Mouse (Mus musculus) midbrain, postnatal 0 days (tissue): ENCODE measurements at regions not wholly inside any gene's neighbourhood (a gene's known extent, or its start where the extent isn't known, plus 50 kb on each side); places are given as distances from the start of the nearest gene placed in this dataset.

Source experiments
- ATAC-seq: fragments of 200-750 bp; cut with Nextera tagmentation; 2 replicates; pipeline ENCODE4 v1.8.0; 2017; ENCODE audit warnings: moderate number of reproducible peaks, mild to moderate bottlenecking, moderate TSS enrichment, moderate library complexity; ENCODE audit not compliant: low FRiP score
- DNase-seq: peaks from one replicate; pipeline ENCODE4 v3.0.0-alpha.2; 2015; ENCODE audit warnings: low spot score
- H3K27ac ChIP-seq: fragments of 300-500 bp; sonication (generic); 2 replicates; pipeline ENCODE4 v1.5.1; 2014; ENCODE audit warnings: low read depth, mild to moderate bottlenecking, low read length, mixed read lengths
- H3K27me3 ChIP-seq: fragments of 300-500 bp; sonication (generic); 2 replicates; pipeline ENCODE4 v1.6.1; 2014; ENCODE audit warnings: low read length, control low read depth, mixed read lengths; ENCODE audit not compliant: insufficient read depth
- H3K36me3 ChIP-seq: fragments of 300-500 bp; sonication (generic); 2 replicates; pipeline ENCODE4 v1.6.1; 2014; ENCODE audit warnings: low read length, control low read depth, mixed read lengths; ENCODE audit not compliant: insufficient read depth
- H3K4me1 ChIP-seq: fragments of 300-500 bp; sonication (generic); 2 replicates; pipeline ENCODE4 v1.6.1; 2014; ENCODE audit warnings: mild to moderate bottlenecking, control low read depth, antibody characterized with exemption, low read length, mixed read lengths; ENCODE audit not compliant: insufficient read depth
- H3K4me2 ChIP-seq: fragments of 300-500 bp; sonication (generic); 2 replicates; pipeline ENCODE4 v1.6.1; 2014; ENCODE audit warnings: low read depth, mild to moderate bottlenecking, low read length, mixed read lengths; ENCODE audit not compliant: poor library complexity, severe bottlenecking
- H3K4me3 ChIP-seq: fragments of 300-500 bp; sonication (generic); 2 replicates; pipeline ENCODE4 v1.5.1; 2014; ENCODE audit warnings: low read depth, mild to moderate bottlenecking, low read length, moderate library complexity
- H3K9ac ChIP-seq: fragments of 300-500 bp; sonication (generic); replicated peaks from 2 replicates; pipeline ENCODE4 v1.6.1; 2014; ENCODE audit warnings: mild to moderate bottlenecking, low read length, moderate library complexity, mixed read lengths; ENCODE audit not compliant: poor library complexity, severe bottlenecking
- H3K9me3 ChIP-seq: fragments of 300-500 bp; sonication (generic); 2 replicates; pipeline ENCODE4 v1.6.1; 2016; ENCODE audit warnings: low read length, control low read depth
- CTCF ChIP-seq: IDR thresholded peaks from 2 replicates; pipeline ENCODE4 v1.5.1; 2016; ENCODE audit warnings: antibody characterized with exemption, mild to moderate bottlenecking
- WGBS: fragments of 180-500 bp; shearing (Covaris S2); extraction: QIAGEN DNeasy Blood & Tissue Kit; methylation state at CpG from one replicate; pipeline ENCODE4 v1.1.7; 2014; 5-methylcytosine and 5-hydroxymethylcytosine counted together

DNA sequence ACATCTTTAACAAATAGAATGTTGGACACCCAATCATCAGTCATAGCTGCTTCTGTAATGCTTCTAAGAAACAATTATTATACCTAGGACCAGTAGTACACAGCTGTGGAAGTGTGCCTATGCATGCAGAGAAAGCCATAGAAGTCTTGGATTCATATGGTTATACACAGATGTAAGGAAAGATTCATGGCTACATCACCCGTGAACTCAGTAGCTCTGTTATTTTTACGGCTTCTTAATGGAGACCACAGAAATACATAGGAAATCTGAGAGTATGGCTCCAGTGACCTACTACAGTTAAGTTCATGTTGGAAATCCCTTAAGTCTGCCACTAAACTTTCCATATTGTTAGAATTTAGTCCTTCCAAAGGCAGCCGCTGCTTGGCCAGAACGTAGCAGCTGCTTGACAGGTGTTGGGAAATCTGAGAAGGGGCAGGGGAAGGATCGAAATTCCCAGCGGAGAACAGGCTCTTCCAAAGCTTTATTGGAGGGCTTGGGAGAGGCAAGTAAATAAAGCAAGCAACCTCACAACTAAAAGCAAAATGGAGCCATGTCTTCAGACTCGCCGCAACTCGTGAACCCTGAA is 78.8 kb upstream of the Ankfn1 start:
- Histone ChIP-seq H3K27ac (no peak overlapping the region), H3K4me2 (no peak overlapping the region), H3K27me3 (no peaks in the 10 kb centered on the region), H3K9ac (no peak overlapping the region), H3K9me3 (no peaks in the 10 kb centered on the region), H3K4me3 (no peak overlapping the region), H3K36me3 (no peaks in the 10 kb centered on the region), H3K4me1 (no peaks in the 10 kb centered on the region)
- no peak for TF ChIP-seq CTCF
- WGBS = 86% methylated on average over 9 of the region's 9 CpGs
- DNase-seq = no peak
- no peak for ATAC-seq

DNA sequence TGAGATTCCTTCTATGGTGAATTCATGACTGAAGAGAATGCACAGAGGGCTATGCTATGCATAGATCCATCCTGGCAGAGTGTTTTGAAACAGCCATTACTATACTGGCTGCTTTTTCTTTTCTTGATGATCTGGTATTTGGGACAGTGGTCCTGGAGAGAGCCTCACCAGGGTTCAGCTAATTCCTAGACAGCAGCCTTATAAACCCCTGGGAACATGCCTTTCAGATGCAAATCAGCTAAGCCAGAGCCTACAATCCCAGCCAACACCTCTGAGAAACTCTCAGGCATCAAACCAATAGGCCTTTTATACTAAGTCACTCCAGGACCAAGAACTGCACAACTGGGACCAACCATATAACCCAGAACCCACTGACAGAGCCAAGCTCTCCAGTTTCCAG is 64.4 kb upstream of the Ankfn1 start:
- DNase-seq = peak; percentile 45
- Histone ChIP-seq H3K27me3 (no peaks in the 10 kb centered on the region), H3K36me3 (no peaks in the 10 kb centered on the region), H3K4me2 (no peak overlapping the region), H3K4me3 (no peak overlapping the region), H3K4me1 (no peaks in the 10 kb centered on the region), H3K27ac (no peak overlapping the region), H3K9ac (no peak overlapping the region), H3K9me3 (no peaks in the 10 kb centered on the region)
- no peak for TF ChIP-seq CTCF
- ATAC-seq = no peak

GRCm38 (mm10) chr11:89839671-89840327 is 62.3 kb upstream of the Ankfn1 start:
- 12% methylated on average over 6 of the region's 6 CpGs for whole genome bisulfite sequencing
- Histone ChIP-seq H3K4me2 (no peak overlapping the region), H3K27ac (no peak overlapping the region), H3K36me3 (no peaks in the 10 kb centered on the region), H3K9ac (no peak overlapping the region), H3K27me3 (no peaks in the 10 kb centered on the region), H3K4me3 (no peak overlapping the region), H3K9me3 (no peaks in the 10 kb centered on the region), H3K4me1 (no peaks in the 10 kb centered on the region)
- TF ChIP-seq CTCF = no peak
- ATAC-seq (no peak), DNase-seq (peak; percentile 86)

GRCm38 (mm10) chr11:89837995-89838394 is 60.5 kb upstream of the Ankfn1 start:
- Histone ChIP-seq H3K27me3 (no peaks in the 10 kb centered on the region), H3K9ac (no peak overlapping the region), H3K4me3 (no peak overlapping the region), H3K36me3 (no peaks in the 10 kb centered on the region), H3K4me2 (no peak overlapping the region), H3K27ac (no peak overlapping the region), H3K4me1 (no peaks in the 10 kb centered on the region), H3K9me3 (no peaks in the 10 kb centered on the region)
- TF ChIP-seq CTCF = 0 out of 2 replicates have a peak, but pooled peaks have one; percentile 12
- WGBS = 100% methylated on average over 1 of the region's 1 CpGs
- no peak for ATAC-seq
- no peak for DNase-seq

DNA sequence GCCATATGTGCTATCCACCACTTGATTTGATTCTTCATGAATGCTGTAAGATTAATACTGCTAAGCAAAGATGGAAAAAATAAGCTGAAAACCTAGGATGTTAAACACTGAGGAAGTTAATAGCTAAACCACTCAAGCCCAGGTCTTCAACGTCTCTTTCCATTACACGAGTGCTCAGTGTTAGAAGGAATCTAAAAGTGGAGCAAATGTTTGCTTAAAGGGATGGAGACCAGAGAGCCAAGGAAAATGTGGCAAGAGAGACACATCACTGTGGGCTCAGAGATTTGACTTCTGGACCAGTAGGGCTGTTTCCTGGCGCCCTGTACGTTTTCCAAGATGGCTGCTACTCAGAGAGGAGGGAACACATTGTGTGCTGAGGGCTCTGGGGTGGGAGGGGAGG is 59.4 kb upstream of the Ankfn1 start:
- Histone ChIP-seq H3K27me3 (no peaks in the 10 kb centered on the region), H3K4me3 (no peak overlapping the region), H3K9me3 (no peaks in the 10 kb centered on the region), H3K4me2 (no peak overlapping the region), H3K4me1 (no peaks in the 10 kb centered on the region), H3K9ac (no peak overlapping the region), H3K27ac (no peak overlapping the region), H3K36me3 (no peaks in the 10 kb centered on the region)
- DNase-seq = no peak
- no peak for TF ChIP-seq CTCF
- 94% methylated on average over 4 of the region's 4 CpGs for WGBS
- ATAC-seq = no peak

DNA sequence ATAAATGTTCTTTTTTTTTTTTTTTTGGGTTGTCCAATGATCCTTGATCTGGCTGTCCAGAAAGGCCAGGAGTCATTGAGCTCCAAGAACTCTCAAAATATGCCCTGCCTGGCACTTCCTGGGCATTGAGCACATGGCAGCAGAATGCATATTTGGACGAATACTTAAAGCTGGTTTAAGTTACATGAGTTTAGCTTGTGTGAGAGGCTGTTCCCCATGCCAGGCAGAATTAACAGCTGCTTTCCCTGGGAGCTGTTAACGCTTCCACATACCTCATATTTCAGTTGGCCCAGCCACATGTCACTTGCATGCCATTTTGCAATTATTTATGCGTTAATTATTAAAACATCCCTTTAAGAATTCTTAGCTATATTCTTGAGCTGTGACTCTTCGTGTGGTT is 56.6 kb upstream of the Ankfn1 start:
- no peak for ATAC-seq
- 89% methylated on average over 4 of the region's 4 CpGs for WGBS
- Histone ChIP-seq H3K4me3 (no peak overlapping the region), H3K9me3 (no peaks in the 10 kb centered on the region), H3K27me3 (no peaks in the 10 kb centered on the region), H3K4me2 (no peak overlapping the region), H3K4me1 (no peaks in the 10 kb centered on the region), H3K27ac (no peak overlapping the region), H3K9ac (no peak overlapping the region), H3K36me3 (no peaks in the 10 kb centered on the region)
- no peak for TF ChIP-seq CTCF
- DNase-seq = no peak
